Mouse (Mus musculus) adrenal gland (tissue): ENCODE measurements around the gene Olfr1420.
"Not testable (repeated sequence)": the region's sequence is repeated elsewhere in the genome, so short reads cannot be mapped to it uniquely, and the experiment has no call there.

Source experiments
- intact Hi-C: fragments of 180-260 bp; cut with DNase I; formaldehyde crosslinking; loops from one replicate; pipeline ENCODE4 v1.15.1; 2025
- long read RNA-seq, 2 experiments: library from polyadenylated mRNA; unstranded; transcript quantifications; one replicate each; pipeline ENCODE4 v2.0.0; 2020; ENCODE audit warnings: borderline replicate concordance in 1 of 2; ENCODE audit not compliant: insufficient replicate concordance in 1 of 2

The Olfr1420 gene
- long read RNA-seq, experiment 1 = 0 reads
- long read RNA-seq, experiment 2 = 0 reads

GRCm38 (mm10) chr19:11886265-11886664 is at the start of gene Olfr1420:
Gene Olfr1420 (plus strand): TSS chr19:11886565.
- intact Hi-C loops = no loop called here

GRCm38 (mm10) chr19:11839119-11839518 is 47.2 kb upstream of the Olfr1420 start, which contains the start of gene Olfr1417:
Gene Olfr1417 (minus strand): TSS chr19:11839219.
- intact Hi-C loops = no loop called here

- intact Hi-C loops = no loop called here
Observed at GRCm38 (mm10) chr19:11846333-11846732, 40.0 kb upstream of the Olfr1420 start.

- intact Hi-C loops = no loop called here
Observed at GRCm38 (mm10) chr19:11852652-11853051, 33.7 kb upstream of the Olfr1420 start.

- intact Hi-C loops = no loop called here
Observed at GRCm38 (mm10) chr19:11854821-11855220, 31.5 kb upstream of the Olfr1420 start.

- intact Hi-C loops = no loop called here
Observed at GRCm38 (mm10) chr19:11856506-11856905, 29.9 kb upstream of the Olfr1420 start.

- intact Hi-C loops = no loop called here
Observed at GRCm38 (mm10) chr19:11860966-11861365, 25.4 kb upstream of the Olfr1420 start, which contains the start of gene Olfr1418. Gene Olfr1418 (minus strand): TSS chr19:11861066.

GRCm38 (mm10) chr19:11867837-11868236 is 18.5 kb upstream of the Olfr1420 start:
- intact Hi-C loops = no loop called here

- intact Hi-C loops = no loop called here
Observed at GRCm38 (mm10) chr19:11875006-11875405, 11.4 kb upstream of the Olfr1420 start, which contains the start of gene Olfr1419. Gene Olfr1419 (minus strand): TSS chr19:11875106.

- intact Hi-C loops = not testable (repeated sequence)
Observed at GRCm38 (mm10) chr19:11878404-11878803, 8.0 kb upstream of the Olfr1420 start.

GRCm38 (mm10) chr19:11911021-11911420 is 24.7 kb downstream of the Olfr1420 start:
- intact Hi-C loops = loop anchor here (5.0 kb wide), 2 partner anchors 94 to 101 kb away; partner anchors contain the start of gene Stx3

- intact Hi-C loops = loop anchor here (5.0 kb wide), 2 partner anchors 94 to 101 kb away; partner anchors contain the start of gene Stx3
Observed at GRCm38 (mm10) chr19:11911603-11912002, 25.2 kb downstream of the Olfr1420 start.

- intact Hi-C loops = loop anchor here (5.0 kb wide), 2 partner anchors 95 to 100 kb away; partner anchors contain the start of gene Stx3
Observed at GRCm38 (mm10) chr19:11912037-11912532, 25.7 kb downstream of the Olfr1420 start, which contains the start of gene Patl1. Gene Patl1 (plus strand): TSS chr19:11912399.

GRCm38 (mm10) chr19:11912533-11913121 is 26.3 kb downstream of the Olfr1420 start:
- intact Hi-C loops = loop anchor here (5.0 kb wide), 2 partner anchors 95 to 100 kb away; partner anchors contain the start of gene Stx3

- intact Hi-C loops = no loop called here
Observed at GRCm38 (mm10) chr19:11915804-11916203, 29.4 kb downstream of the Olfr1420 start.

- intact Hi-C loops = loop anchor here (5.0 to 10.0 kb wide), 2 partner anchors 73 to 145 kb away; no protein-coding TSS in a partner anchor
Observed at GRCm38 (mm10) chr19:11922068-11922467, 35.7 kb downstream of the Olfr1420 start.

GRCm38 (mm10) chr19:11922515-11922914 is 36.1 kb downstream of the Olfr1420 start:
- intact Hi-C loops = loop anchor here (5.0 to 10.0 kb wide), 2 partner anchors 72 to 145 kb away; no protein-coding TSS in a partner anchor

- intact Hi-C loops = loop anchor here (10.0 kb wide), 1 partner anchor 68 kb away; no protein-coding TSS in a partner anchor
Observed at GRCm38 (mm10) chr19:11926380-11926779, 40.0 kb downstream of the Olfr1420 start.

GRCm38 (mm10) chr19:11928025-11928748 is 41.8 kb downstream of the Olfr1420 start:
- intact Hi-C loops = loop anchor here (10.0 kb wide), 1 partner anchor 67 kb away; no protein-coding TSS in a partner anchor

GRCm38 (mm10) chr19:11946460-11946859 is 60.1 kb downstream of the Olfr1420 start:
- intact Hi-C loops = not testable (repeated sequence)
